Mouse (Mus musculus): ENCODE results near the gene Camkmt.

DNA sequence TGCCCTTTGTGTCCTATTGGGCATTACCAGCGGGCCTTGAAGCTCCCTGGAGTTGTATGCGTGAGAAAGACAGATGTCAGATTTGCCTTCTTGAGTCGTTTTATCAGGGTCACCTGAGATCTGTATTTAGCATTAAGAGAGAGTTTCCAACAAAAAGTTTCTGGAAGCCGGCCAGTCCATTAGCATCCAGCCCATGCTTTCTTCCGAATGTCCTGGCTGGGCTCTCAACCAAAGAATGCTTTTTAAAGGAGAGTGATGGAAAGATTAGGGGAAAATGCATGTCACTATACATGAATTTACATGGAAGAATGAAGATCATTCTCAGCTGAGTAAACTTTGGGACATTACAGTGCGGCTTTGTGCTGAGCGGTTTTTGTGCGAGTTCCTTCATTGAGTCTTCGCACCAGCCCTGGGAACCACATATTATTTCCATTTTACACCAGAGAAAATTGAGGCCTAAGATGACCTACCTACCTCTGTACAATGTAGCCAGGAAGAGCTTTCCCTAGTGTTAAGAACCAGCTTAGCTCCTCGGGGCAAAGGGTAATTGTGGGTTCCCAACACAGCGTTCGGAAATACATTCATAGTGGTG is 176.6 kb downstream of the Camkmt start:
- TF ChIP-seq POLR2A (IDR thresholded peaks at IDR 0.05; ENCODE audit: control insufficient read depth, low read depth, low read length) (no peak), CTCF (IDR thresholded peaks at IDR 0.05; ENCODE audit: control insufficient read depth, insufficient read depth, insufficient replicate concordance, low read depth, low read length) (no peak)
